Mouse (Mus musculus) ES-E14 (cell line): ENCODE data around the gene Kansl3. TPM values are rescaled to one million over a fixed set of nuclear protein-coding genes. Genes with fewer than 3 reads are reported as not detected.

Experiments
- DNase-seq: peaks from one replicate; pipeline ENCODE4 v3.0.0-alpha.2; 2013; ENCODE audit warnings: low read depth, low spot score
- H3K27ac ChIP-seq: 2 replicates; pipeline ENCODE4 v1.5.1; 2012; ENCODE audit warnings: low read depth, mild to moderate bottlenecking, low read length, moderate library complexity, mixed read lengths; ENCODE audit not compliant: poor library complexity, insufficient read depth, severe bottlenecking
- H3K36me3 ChIP-seq: 2 replicates; pipeline ENCODE4 v1.6.1; 2012; ENCODE audit warnings: mild to moderate bottlenecking, low read length, moderate library complexity, mixed read lengths; ENCODE audit not compliant: control insufficient read depth, poor library complexity, insufficient read depth, severe bottlenecking
- H3K4me1 ChIP-seq, 2 experiments: fragments of 150-350 bp in 1 of 2; sonication (generic) in 1 of 2; 2 replicates each; pipeline ENCODE4 v1.6.1; 2012; ENCODE audit warnings: low read length in 2 of 2, mild to moderate bottlenecking in 1 of 2, mixed read lengths in 1 of 2; ENCODE audit not compliant: control insufficient read depth in 2 of 2, insufficient read depth in 2 of 2, poor library complexity in 1 of 2
- H3K4me3 ChIP-seq, 2 experiments: fragments of 150-350 bp in 1 of 2; sonication (generic) in 1 of 2; 2 replicates each; pipeline ENCODE4 v1.5.1; 2012; ENCODE audit warnings: low read length in 2 of 2, low read depth in 1 of 2, mild to moderate bottlenecking in 1 of 2, mixed read lengths in 1 of 2; ENCODE audit not compliant: insufficient read depth in 1 of 2, poor library complexity in 1 of 2, severe bottlenecking in 1 of 2
- H3K9ac ChIP-seq: 2 replicates; pipeline ENCODE4 v1.6.1; 2012; ENCODE audit warnings: low read depth, mild to moderate bottlenecking, low read length, mixed read lengths; ENCODE audit not compliant: poor library complexity, insufficient read depth, severe bottlenecking
- H3K9me3 ChIP-seq: fragments of 150-350 bp; sonication (generic); 2 replicates; pipeline ENCODE4 v1.6.1; 2012; ENCODE audit warnings: low read depth, mild to moderate bottlenecking, low read length; ENCODE audit not compliant: control insufficient read depth, insufficient read depth
- CHD2 ChIP-seq: IDR thresholded peaks from 2 replicates; pipeline ENCODE4 v1.6.1; 2014; ENCODE audit warnings: mild to moderate bottlenecking, low read depth, low read length, inconsistent platforms
- HCFC1 ChIP-seq: IDR thresholded peaks from 2 replicates; pipeline ENCODE4 v1.6.1; 2012; ENCODE audit warnings: low read length, inconsistent platforms, borderline replicate concordance; ENCODE audit not compliant: insufficient read depth
- MAFK ChIP-seq: IDR thresholded peaks from 2 replicates; pipeline ENCODE4 v1.6.1; 2014; ENCODE audit warnings: mild to moderate bottlenecking, low read depth, low read length, inconsistent platforms; ENCODE audit not compliant: insufficient read depth
- ZC3H11A ChIP-seq: IDR thresholded peaks from 2 replicates; pipeline ENCODE4 v1.6.1; 2012; ENCODE audit warnings: low read depth, mild to moderate bottlenecking, inconsistent platforms, low read length, borderline replicate concordance
- ZNF384 ChIP-seq: IDR thresholded peaks from 2 replicates; pipeline ENCODE4 v1.6.1; 2012; ENCODE audit warnings: low read depth, low read length, inconsistent platforms
- in situ Hi-C, 2 experiments: fragments of 600-800 bp; cut with MboI; formaldehyde crosslinking; loops; one replicate each; pipeline ENCODE4 v1.15.1; 2025; ENCODE audit warnings: low sequenced_read_pairs in 2 of 2, inconsistent platforms in 1 of 2; ENCODE audit not compliant: unreplicated experiment in 2 of 2
- total RNA-seq: library from RNA; depleted of rRNA; stranded (reverse); fragments of 300-350 nt; gene quantifications from 2 replicates; pipeline ENCODE4 v1.2.3, GENCODE M21; 2012

The Kansl3 gene
- total RNA-seq, 1 experiment = 27.0 TPM

DNA sequence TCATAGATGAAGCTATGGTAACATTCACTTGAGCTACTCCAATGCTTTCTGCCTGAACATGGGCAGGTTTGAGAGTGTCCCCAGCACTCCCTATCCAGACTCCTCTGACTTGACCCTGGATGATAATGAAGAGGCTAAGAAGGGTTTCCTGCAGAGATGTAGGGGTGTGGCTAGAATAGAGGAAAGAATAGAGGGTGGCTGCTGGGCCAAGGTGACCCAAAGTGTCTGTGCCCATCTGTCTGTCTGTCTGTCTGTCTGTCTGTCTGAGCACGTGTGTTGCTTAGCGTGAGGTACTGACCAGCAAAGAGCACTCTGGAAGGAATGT lies 53.2 kb downstream of the Kansl3 start:
- Histone ChIP-seq H3K9ac (peak overlapping the region; percentile 64; the same call in 1 of the 2 replicates), H3K4me1 (peaks cover 0 to 15% of the 10 kb centered on the region in 2 experiments; a peak in 2 of 4 replicates), H3K4me3 (peak overlapping the region; percentile 50 to 88; a peak in 3 of 4 replicates), H3K36me3 (peaks cover 3% of the 10 kb centered on the region; the same call in 1 of the 2 replicates), H3K27ac (no peak overlapping the region; the same call in 1 of the 2 replicates), H3K9me3 (no peaks in the 10 kb centered on the region)
- DNase-seq = no peak
- in situ Hi-C loops = no loop called here
- TF ChIP-seq ZNF384 (no peak), HCFC1 (no peak), CHD2 (no peak), ZC3H11A (no peak), MAFK (no peak)

GRCm38 (mm10) chr1:36314959-36315775 lies 53.8 kb downstream of the Kansl3 start:
- DNase-seq = peak; percentile 88
- Histone ChIP-seq H3K4me1 (peaks cover 0 to 15% of the 10 kb centered on the region in 2 experiments; a peak in 2 of 4 replicates), H3K9me3 (no peaks in the 10 kb centered on the region), H3K36me3 (peaks cover 3% of the 10 kb centered on the region; the same call in 1 of the 2 replicates), H3K27ac (peak overlapping the region; percentile 66), H3K4me3 (peak overlapping the region; percentile 81 to 88), H3K9ac (peak overlapping the region; percentile 82)
- TF ChIP-seq ZC3H11A (no peak), CHD2 (peak; percentile 86)
- in situ Hi-C loops = no loop called here

DNA sequence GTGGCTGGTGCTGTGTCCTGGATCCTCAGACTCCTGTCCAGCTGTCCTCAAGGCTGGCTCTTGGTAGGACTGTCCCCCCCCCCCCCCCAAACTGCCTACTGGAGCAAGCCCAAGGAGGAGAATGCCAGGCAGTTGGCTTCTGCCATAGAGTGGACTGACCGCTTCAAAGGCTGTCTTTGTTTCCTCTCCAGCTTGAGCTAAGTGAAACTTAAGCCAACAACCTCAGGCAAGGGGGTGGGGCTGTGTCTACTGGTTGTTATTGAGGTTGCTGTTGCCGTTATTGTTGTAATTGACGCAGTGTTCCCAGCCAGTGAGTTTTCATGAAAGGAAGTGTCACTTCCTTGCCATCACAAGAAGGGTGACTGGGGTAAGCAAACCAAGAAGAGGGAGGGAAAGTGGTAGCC lies 59.5 kb downstream of the Kansl3 start:
- no peaks in the 10 kb centered on the region for H3K9me3 ChIP-seq
- no peak overlapping the region for H3K4me3 ChIP-seq

DNA sequence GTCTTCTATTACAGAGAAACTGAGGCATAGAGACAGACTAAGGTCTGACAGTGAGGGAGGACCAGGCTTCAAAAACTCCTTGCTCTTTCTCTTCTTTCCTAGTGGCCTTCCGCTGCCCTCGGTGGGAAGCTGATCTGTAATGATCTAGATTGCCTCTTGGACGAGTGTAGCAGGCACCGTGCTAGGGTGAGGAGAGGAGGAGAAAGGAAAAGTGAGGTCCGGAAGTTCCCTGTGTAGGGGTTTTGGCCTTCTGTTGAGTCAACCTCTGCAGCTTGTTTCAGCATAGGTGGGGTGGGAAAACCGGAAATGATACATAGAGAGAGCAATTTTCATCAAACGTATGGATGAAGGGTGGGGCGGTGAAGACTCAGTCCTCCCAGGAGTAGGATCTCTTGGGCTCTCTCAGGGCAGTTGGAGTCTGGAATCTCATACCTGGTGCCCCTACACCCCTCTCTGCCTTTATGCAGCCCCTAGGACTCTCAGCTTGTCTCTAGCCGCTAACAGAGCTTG lies 60.0 kb downstream of the Kansl3 start:
- Histone ChIP-seq H3K27ac (no peak overlapping the region), H3K9me3 (no peaks in the 10 kb centered on the region), H3K9ac (no peak overlapping the region), H3K36me3 (no peaks in the 10 kb centered on the region), H3K4me3 (no peak overlapping the region), H3K4me1 (peaks cover 0 to 4% of the 10 kb centered on the region in 2 experiments; a peak in 1 of 4 replicates)
- no peak for DNase-seq
- in situ Hi-C loops = no loop called here
- TF ChIP-seq CHD2 (no peak), ZNF384 (no peak), HCFC1 (no peak), MAFK (no peak), ZC3H11A (no peak)

More for the DNA sequence above, 59.5 kb downstream of the Kansl3 start:
- Histone ChIP-seq H3K9ac (no peak overlapping the region), H3K27ac (no peak overlapping the region), H3K4me1 (peaks cover 0 to 4% of the 10 kb centered on the region in 2 experiments; a peak in 1 of 4 replicates), H3K36me3 (no peaks in the 10 kb centered on the region)
- TF ChIP-seq ZNF384 (no peak), CHD2 (no peak), HCFC1 (no peak), ZC3H11A (no peak), MAFK (no peak)
- in situ Hi-C loops = no loop called here
- DNase-seq = no peak
